Mouse (Mus musculus): ENCODE data around the gene Ykt6. TPM values are rescaled to one million over a fixed set of nuclear protein-coding genes. Genes with fewer than 3 reads are reported as not detected.
"Not testable (repeated sequence)": the region's sequence is repeated elsewhere in the genome, so short reads cannot be mapped to it uniquely, and the experiment has no call there.

Ykt6 gene
- total RNA-seq, 2 experiments from 2014 or later: 60.9 to 64.9 TPM

- no peak for DNase-seq (ENCODE audit: low spot score)
- intact Hi-C loops (cut with DNase I): no loop called here
Measured at GRCm38 (mm10) chr11:5983629-5984028, 28.1 kb downstream of the Ykt6 start.

GRCm38 (mm10) chr11:5988126-5988525 lies 32.6 kb downstream of the Ykt6 start:
- intact Hi-C loops (cut with DNase I): no loop called here

GRCm38 (mm10) chr11:5989954-5990593 lies 34.6 kb downstream of the Ykt6 start:
- intact Hi-C loops (cut with DNase I): no loop called here
- no peak for DNase-seq (ENCODE audit: low spot score)

More at GRCm38 (mm10) chr11:5988126-5988525, 32.6 kb downstream of the Ykt6 start:
- DNase-seq (ENCODE audit: low spot score): no peak

DNA sequence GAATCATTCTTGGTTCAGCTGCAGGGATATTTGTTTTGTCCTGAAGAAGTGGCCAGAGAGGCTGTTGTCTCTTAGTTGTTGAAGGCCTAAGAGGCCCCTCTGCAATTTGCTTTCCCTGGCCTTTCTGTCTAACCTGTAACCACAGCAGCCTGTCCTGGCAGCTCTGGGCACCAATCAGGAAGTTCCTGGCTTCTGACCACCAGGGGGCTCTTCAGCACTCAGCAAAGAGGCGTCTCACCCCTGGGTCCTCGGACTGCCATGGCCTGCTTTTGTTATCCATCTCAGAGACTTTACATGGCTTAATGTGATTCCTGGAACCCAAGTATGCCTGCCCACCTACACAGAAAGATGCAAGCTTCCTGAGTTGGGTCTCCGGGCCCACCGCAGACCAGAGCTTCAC lies 35.4 kb downstream of the Ykt6 start:
- intact Hi-C loops (cut with DNase I): no loop called here
- DNase-seq (ENCODE audit: low spot score): no peak

- DNase-seq (ENCODE audit: low spot score): no peak
- intact Hi-C loops (cut with DNase I): no loop called here
Measured at GRCm38 (mm10) chr11:5994212-5994611, 38.7 kb downstream of the Ykt6 start.

DNA sequence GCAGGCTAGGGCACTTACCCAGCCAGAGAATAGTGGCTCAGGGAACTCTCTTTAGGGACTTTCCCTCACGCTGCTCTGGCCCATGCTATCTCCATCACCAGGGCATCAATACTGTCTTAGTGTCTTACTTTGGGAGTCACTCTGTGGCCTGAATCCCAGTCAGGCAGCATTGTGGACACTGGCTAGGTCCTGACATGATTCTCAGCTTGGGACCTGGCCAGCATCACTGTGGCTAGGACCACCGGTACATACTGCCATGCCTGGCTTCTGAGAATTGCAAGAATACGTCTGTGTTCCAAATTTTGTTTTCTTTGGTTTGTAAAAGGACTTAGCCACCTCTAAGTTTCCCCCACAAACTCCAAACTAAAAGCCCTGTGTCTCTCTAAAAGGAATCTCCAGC lies 39.4 kb downstream of the Ykt6 start:
- intact Hi-C loops (cut with DNase I): no loop called here
- DNase-seq (ENCODE audit: low spot score): no peak

GRCm38 (mm10) chr11:5995989-5996388 lies 40.5 kb downstream of the Ykt6 start:
- intact Hi-C loops (cut with DNase I): loop anchor here (1.0 kb wide), 3 partner anchors 31 to 265 kb away; no protein-coding TSS in a partner anchor
- peak; percentile 64 for DNase-seq (ENCODE audit: low spot score)

- no peak for DNase-seq (ENCODE audit: low spot score)
- intact Hi-C loops (cut with DNase I): no loop called here
Measured at GRCm38 (mm10) chr11:5998472-5998871, 43.0 kb downstream of the Ykt6 start.

GRCm38 (mm10) chr11:5999832-6000771 lies 44.6 kb downstream of the Ykt6 start:
- intact Hi-C loops (cut with DNase I): no loop called here
- DNase-seq (ENCODE audit: low spot score): peak; percentile 87

GRCm38 (mm10) chr11:6000961-6001682 lies 45.6 kb downstream of the Ykt6 start:
- intact Hi-C loops (cut with DNase I): no loop called here
- no peak for DNase-seq (ENCODE audit: low spot score)

- intact Hi-C loops (cut with DNase I): no loop called here
- DNase-seq (ENCODE audit: low spot score): no peak
Measured at GRCm38 (mm10) chr11:6001981-6002649, 46.6 kb downstream of the Ykt6 start.

DNA sequence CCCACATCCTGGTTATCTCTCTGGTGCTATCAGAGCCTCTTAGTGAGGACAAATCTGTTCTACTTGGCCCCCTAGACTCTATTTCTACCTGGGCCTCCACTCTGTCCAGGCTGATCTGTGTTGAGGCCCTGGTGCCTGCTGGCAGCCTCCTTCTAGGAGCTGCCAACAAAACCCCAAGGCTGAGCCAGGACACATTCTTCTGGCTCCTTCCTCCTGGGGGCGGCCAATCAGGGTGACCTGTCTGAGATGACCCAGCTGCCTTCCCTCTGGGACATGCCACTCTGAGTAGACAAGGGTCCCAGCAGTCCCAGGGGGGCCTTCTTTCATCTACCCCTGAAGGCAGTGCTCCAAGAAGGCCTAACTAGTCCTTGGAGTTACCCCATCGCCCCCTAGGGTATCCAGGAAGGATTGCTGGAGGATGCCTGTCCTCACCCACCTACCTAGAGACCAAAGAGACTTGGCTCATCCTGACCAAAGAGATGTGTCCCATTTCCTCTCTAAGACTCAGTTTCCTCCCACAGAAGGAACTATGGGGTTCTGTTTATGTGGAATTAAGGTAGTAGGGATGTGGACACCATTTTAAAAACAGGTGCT lies 47.6 kb downstream of the Ykt6 start:
- intact Hi-C loops (cut with DNase I): no loop called here
- DNase-seq (ENCODE audit: low spot score): peak; percentile 20

- intact Hi-C loops (cut with DNase I); DNase-seq (ENCODE audit: low spot score): not testable (repeated sequence)
Measured at GRCm38 (mm10) chr11:6005374-6006043, 50.0 kb downstream of the Ykt6 start.

DNA sequence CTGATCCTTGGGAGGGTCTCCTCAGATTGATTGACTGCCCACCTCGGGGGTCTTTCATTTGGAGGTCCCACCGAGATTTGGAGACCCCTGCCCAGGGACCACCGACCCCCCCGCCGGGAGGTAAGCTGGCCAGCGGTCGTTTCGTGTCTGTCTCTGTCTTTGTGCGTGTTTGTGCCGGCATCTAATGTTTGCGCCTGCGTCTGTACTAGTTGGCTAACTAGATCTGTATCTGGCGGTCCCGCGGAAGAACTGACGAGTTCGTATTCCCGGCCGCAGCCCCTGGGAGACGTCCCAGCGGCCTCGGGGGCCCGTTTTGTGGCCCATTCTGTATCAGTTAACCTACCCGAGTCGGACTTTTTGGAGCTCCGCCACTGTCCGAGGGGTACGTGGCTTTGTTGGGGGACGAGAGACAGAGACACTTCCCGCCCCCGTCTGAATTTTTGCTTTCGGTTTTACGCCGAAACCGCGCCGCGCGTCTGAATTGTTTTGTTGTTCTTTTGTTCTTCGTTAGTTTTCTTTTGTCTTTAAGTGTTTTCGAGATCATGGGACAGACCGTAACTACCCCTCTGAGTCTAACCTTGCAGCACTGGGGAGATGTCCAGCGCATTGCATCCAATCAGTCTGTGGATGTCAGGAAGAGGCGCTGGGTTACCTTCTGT lies 51.0 kb downstream of the Ykt6 start:
- intact Hi-C loops (cut with DNase I); DNase-seq (ENCODE audit: low spot score): not testable (repeated sequence)

- DNase-seq (ENCODE audit: low spot score); intact Hi-C loops (cut with DNase I): not testable (repeated sequence)
Measured at GRCm38 (mm10) chr11:6007010-6007778, 51.7 kb downstream of the Ykt6 start.

DNA sequence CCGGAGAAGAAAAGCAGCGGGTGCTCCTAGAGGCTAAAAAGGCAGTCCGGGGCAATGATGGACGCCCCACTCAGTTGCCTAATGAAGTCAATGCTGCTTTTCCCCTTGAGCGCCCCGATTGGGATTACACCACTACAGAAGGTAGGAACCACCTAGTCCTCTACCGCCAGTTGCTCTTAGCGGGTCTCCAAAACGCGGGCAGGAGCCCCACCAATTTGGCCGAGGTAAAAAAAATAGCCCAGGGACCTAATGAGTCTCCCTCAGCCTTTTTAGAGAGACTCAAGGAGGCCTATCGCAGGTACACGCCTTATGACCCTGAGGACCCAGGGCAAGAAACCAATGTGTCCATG lies 52.3 kb downstream of the Ykt6 start:
- intact Hi-C loops (cut with DNase I); DNase-seq (ENCODE audit: low spot score): not testable (repeated sequence)

DNA sequence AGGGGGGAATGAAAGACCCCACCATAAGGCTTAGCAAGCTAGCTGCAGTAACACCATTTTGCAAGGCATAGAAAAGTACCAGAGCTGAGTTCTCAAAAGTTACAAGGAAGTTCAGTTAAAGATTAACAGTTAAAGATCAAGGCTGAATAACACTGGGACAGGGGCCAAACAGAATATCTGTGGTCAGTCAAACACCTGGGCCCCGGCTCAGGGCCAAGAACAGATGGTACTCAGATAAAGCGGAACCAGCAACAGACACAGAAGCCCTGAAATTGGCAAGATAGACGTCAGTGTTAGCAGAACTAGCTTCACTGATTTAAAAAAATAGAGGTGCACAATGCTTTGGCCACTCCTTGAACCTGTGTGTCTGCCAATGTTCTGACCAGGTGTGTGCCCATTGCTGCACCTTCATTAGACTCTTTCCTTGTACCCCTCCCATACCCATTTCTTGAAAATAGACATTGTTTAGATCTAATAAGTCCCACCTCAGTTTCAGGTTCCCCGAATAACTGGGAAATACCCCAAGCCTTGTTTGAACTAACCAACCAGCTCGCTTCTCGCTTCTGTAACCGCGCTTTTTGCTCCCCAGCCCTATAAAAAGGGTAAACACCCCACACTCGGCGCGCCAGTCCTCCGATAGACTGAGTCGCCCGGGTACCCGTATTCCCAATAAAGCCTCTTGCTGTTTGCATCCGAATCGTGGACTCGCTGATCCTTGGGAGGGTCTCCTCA lies 55.4 kb downstream of the Ykt6 start:
- DNase-seq (ENCODE audit: low spot score); intact Hi-C loops (cut with DNase I): not testable (repeated sequence)
